Mouse (Mus musculus) liver, embryonic 14.5 days (tissue): ENCODE data around the gene Fam189b. TPM values are rescaled to one million over a fixed set of nuclear protein-coding genes. Genes with fewer than 3 reads are reported as not detected.
A peak's percentile ranks its signal among the peaks of the same experiment; 100 is the strongest.
"Not testable (repeated sequence)": the region's sequence is repeated elsewhere in the genome, so short reads cannot be mapped to it uniquely, and the experiment has no call there.

Source experiments
- ATAC-seq: fragments of 200-750 bp; cut with Nextera tagmentation; 2 replicates; pipeline ENCODE4 v1.8.0; 2017; ENCODE audit warnings: moderate number of reproducible peaks, mild to moderate bottlenecking, moderate library complexity; ENCODE audit not compliant: insufficient read depth
- DNase-seq, 3 experiments: peaks; one replicate each; pipeline ENCODE4 v3.0.0-alpha.2; 2012 to 2013; ENCODE audit warnings: low read depth in 3 of 3, low spot score in 3 of 3
- H3K27ac ChIP-seq: fragments of 300-500 bp; sonication (generic); 2 replicates; pipeline ENCODE4 v1.5.1; 2014; ENCODE audit warnings: moderate library complexity, mild to moderate bottlenecking, control low read depth, inconsistent platforms
- H3K27me3 ChIP-seq: fragments of 300-500 bp; sonication (generic); 2 replicates; pipeline ENCODE4 v1.6.1; 2014; ENCODE audit warnings: mild to moderate bottlenecking, low read length, moderate library complexity; ENCODE audit not compliant: control insufficient read depth, insufficient read depth
- H3K36me3 ChIP-seq: fragments of 300-500 bp; sonication (generic); replicated peaks from 2 replicates; pipeline ENCODE4 v1.6.1; 2014; ENCODE audit warnings: low read depth; ENCODE audit not compliant: control insufficient read depth, insufficient read depth
- H3K4me1 ChIP-seq, 2 experiments: fragments of 200-500 bp in 1 of 2; fragments of 300-500 bp in 1 of 2; sonication (generic) in 1 of 2; replicated peaks; 2 replicates each; pipeline ENCODE4 v1.6.1; 2012 to 2014; ENCODE audit warnings: antibody characterized with exemption in 1 of 2, inconsistent platforms in 1 of 2, low read length in 1 of 2; ENCODE audit not compliant: control insufficient read depth in 2 of 2, insufficient read depth in 2 of 2
- H3K4me2 ChIP-seq: fragments of 300-500 bp; sonication (generic); 2 replicates; pipeline ENCODE4 v1.6.1; 2014; ENCODE audit warnings: low read depth, mild to moderate bottlenecking, control low read depth, moderate library complexity
- H3K4me3 ChIP-seq, 2 experiments: fragments of 200-500 bp in 1 of 2; fragments of 300-500 bp in 1 of 2; sonication (generic) in 1 of 2; 2 replicates each; pipeline ENCODE4 v1.5.1; 2012 to 2014; ENCODE audit warnings: low read depth in 2 of 2, low read length in 2 of 2, mild to moderate bottlenecking in 2 of 2, control low read depth in 1 of 2, inconsistent platforms in 1 of 2, moderate library complexity in 1 of 2; ENCODE audit not compliant: insufficient read depth in 1 of 2
- H3K9ac ChIP-seq: fragments of 300-500 bp; sonication (generic); replicated peaks from 2 replicates; pipeline ENCODE4 v1.6.1; 2014; ENCODE audit warnings: mild to moderate bottlenecking, control low read depth, moderate library complexity
- H3K9me3 ChIP-seq: fragments of 300-500 bp; sonication (generic); 2 replicates; pipeline ENCODE4 v1.6.1; 2016; ENCODE audit warnings: low read length, mixed read lengths; ENCODE audit not compliant: control insufficient read depth
- CTCF ChIP-seq: IDR thresholded peaks from 2 replicates; pipeline ENCODE4 v1.5.1; 2016; ENCODE audit warnings: antibody characterized with exemption, low read depth, control low read depth
- EP300 ChIP-seq: IDR thresholded peaks from 2 replicates; pipeline ENCODE4 v1.6.1; 2016; ENCODE audit warnings: antibody characterized with exemption, low read depth
- WGBS: fragments of 180-500 bp; shearing (Covaris S2); extraction: QIAGEN DNeasy Blood & Tissue Kit; methylation state at CpG from one replicate; pipeline ENCODE4 v1.1.7; 2014; ENCODE audit not compliant: insufficient replicate concordance; 5-methylcytosine and 5-hydroxymethylcytosine counted together
- polyA plus RNA-seq, 2 experiments: library from polyadenylated mRNA; depleted of rRNA in 1 of 2; stranded (reverse) in 1 of 2; unstranded in 1 of 2; fragments of >200 nt; fragmentation: Nextera tagmentation in 1 of 2; extraction: Ambion mirVana in 1 of 2; gene quantifications; 2 replicates each; pipeline versions ENCODE4 v1.2.1 to v1.2.3; 2012 to 2014

Gene Fam189b
- polyA plus RNA-seq, 2 experiments = 1.7 to 3.6 TPM

DNA sequence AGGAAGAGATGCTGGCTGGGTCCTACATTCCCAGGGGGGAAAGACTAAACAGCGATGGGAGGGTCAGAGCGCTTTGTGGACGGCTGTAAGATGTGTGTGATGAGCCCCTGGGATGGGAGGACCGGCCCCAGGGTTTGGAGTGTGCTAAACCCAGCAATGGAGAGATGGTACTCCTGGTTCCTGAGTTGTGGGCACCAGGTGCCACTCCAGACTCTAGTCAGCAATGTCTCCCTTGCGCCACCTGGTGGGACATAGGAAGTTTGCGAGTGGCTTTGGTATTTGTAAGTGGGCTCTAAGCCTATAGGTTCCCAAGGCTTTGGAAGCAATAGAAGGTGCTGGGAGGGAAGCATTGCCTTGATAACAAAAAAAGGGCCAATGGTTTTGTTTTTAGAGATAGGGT lies 32.9 kb downstream of the Fam189b start:
- no peak for TF ChIP-seq EP300
- TF ChIP-seq CTCF = peak; percentile 98
- no peaks in the 10 kb centered on the region for H3K9me3 ChIP-seq
- H3K9ac ChIP-seq = no peak overlapping the region
- WGBS = 0% methylated on average over 6 of the region's 6 CpGs
- no peaks in the 10 kb centered on the region for H3K36me3 ChIP-seq
- H3K4me3 ChIP-seq = no peak overlapping the region
- H3K4me1 ChIP-seq = peaks cover 16 to 19% of the 10 kb centered on the region in 2 experiments
- H3K27ac ChIP-seq = no peak overlapping the region
- no peaks in the 10 kb centered on the region; the same call in 1 of the 2 replicates for H3K27me3 ChIP-seq
- peak; percentile 72 to 75 (median 73) for DNase-seq
- ATAC-seq = 0 out of 2 replicates have a peak, but pooled peaks have one; percentile 7
- H3K4me2 ChIP-seq = peak overlapping the region; percentile 23; the same call in 1 of the 2 replicates

DNA sequence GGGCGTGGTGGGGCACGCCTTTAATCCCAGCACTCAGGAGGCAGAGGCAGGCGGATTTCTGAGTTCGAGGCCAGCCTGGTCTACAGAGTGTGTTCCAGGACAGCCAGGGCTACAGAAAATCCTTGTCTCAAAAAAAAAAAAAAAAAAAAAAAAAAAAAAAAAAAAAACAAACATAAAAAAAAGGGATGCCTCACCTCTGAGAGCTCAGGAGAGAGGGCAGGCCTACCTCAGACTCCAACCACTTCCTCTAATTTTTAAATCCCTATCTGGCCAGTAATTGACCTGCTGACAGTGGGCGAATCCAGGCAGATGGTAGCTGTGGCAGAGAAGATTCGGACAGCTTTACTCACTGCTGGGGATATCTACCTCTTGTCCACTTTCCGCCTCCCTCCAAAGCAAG lies 33.5 kb downstream of the Fam189b start:
- not testable (repeated sequence) for H3K36me3 ChIP-seq, ATAC-seq, H3K27me3 ChIP-seq, H3K27ac ChIP-seq, DNase-seq, H3K9ac ChIP-seq, H3K9me3 ChIP-seq, H3K4me2 ChIP-seq, H3K4me3 ChIP-seq
- H3K4me1 ChIP-seq = peaks cover 16 to 19% of the 10 kb centered on the region in 2 experiments
- WGBS = 47% methylated on average over 7 of the region's 7 CpGs

DNA sequence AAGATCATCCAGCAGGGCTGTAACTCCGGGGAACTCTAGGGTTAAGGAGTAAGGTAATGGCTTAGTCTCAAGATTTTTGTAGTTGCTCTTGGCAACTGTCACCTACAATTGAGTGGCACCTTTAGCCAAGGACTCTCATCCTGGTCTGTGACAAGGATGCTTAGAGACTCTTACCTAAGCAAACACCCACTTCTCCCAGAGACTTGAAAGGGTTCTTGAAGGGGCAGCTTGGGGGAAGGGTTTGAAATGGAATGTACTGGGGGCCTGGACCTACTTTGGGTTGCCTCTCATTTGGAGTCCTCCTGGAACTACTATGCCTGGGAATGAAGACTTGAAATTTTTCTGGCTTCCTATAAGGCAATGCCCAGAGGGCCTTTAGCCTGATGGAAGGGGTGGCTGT lies 35.3 kb downstream of the Fam189b start:
- 68% methylated on average over 1 of the region's 1 CpGs for WGBS
- Histone ChIP-seq H3K9me3 (no peaks in the 10 kb centered on the region), H3K9ac (no peak overlapping the region), H3K27ac (no peak overlapping the region), H3K4me3 (no peak overlapping the region), H3K36me3 (no peaks in the 10 kb centered on the region), H3K4me2 (no peak overlapping the region), H3K4me1 (peaks cover 10 to 11% of the 10 kb centered on the region in 2 experiments), H3K27me3 (no peaks in the 10 kb centered on the region; the same call in 1 of the 2 replicates)
- ATAC-seq (no peak), DNase-seq (no peak)
- TF ChIP-seq CTCF (no peak), EP300 (no peak)

DNA sequence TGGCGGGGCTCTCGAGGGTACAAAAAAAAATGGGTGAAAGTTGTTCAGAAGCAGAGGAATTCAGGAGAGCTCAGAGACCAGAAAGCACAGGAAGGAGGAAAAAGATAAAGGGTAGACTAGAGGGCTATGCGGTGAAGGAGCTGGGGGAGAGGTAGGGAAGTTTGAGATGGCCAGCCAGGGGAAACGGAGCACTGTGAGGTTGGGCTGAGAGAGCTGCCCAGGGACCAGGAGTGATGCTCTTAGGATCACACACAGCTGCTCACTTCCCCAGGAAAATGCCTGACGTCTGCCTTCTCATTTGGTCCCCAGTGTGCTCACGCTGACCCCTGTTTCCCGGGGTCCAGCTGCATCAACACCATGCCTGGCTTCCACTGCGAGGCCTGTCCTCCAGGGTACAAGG lies 36.6 kb downstream of the Fam189b start:
- no peak for ATAC-seq
- Histone ChIP-seq H3K9ac (no peak overlapping the region), H3K4me3 (no peak overlapping the region), H3K4me1 (peaks cover 9% of the 10 kb centered on the region in 2 experiments), H3K9me3 (no peaks in the 10 kb centered on the region), H3K27me3 (no peaks in the 10 kb centered on the region; the same call in 1 of the 2 replicates), H3K36me3 (no peaks in the 10 kb centered on the region), H3K27ac (no peak overlapping the region), H3K4me2 (no peak overlapping the region)
- 28% methylated on average over 8 of the region's 8 CpGs for WGBS
- DNase-seq = no peak
- TF ChIP-seq CTCF = no peak
- TF ChIP-seq EP300 = no peak

DNA sequence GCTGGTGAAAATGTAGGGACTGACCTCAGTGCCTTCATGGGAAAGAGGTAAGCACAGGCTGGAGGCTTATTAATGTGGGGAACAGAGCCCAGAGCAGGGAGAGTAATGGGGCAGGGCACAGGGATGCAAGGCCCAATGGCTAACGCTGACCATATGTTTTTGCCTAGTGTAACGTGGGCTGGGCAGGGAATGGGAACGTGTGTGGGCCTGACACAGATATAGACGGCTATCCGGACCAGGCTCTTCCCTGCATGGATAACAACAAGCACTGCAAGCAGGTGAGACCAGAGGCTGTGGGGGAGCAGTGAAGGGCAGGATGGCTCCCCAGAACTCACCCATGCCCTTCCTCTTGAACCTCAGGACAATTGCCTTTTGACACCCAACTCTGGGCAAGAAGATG lies 38.2 kb downstream of the Fam189b start:
- Histone ChIP-seq H3K9ac (no peak overlapping the region), H3K9me3 (no peaks in the 10 kb centered on the region), H3K4me2 (no peak overlapping the region), H3K27me3 (peaks cover 13% of the 10 kb centered on the region), H3K4me1 (no peaks in the 10 kb centered on the region), H3K36me3 (no peaks in the 10 kb centered on the region), H3K27ac (no peak overlapping the region), H3K4me3 (no peak overlapping the region)
- 80% methylated on average over 5 of the region's 5 CpGs for WGBS
- DNase-seq = no peak
- ATAC-seq = no peak
- no peak for TF ChIP-seq CTCF
- no peak for TF ChIP-seq EP300
